Mouse (Mus musculus): ENCODE measurements around the gene Tead3.

DNA sequence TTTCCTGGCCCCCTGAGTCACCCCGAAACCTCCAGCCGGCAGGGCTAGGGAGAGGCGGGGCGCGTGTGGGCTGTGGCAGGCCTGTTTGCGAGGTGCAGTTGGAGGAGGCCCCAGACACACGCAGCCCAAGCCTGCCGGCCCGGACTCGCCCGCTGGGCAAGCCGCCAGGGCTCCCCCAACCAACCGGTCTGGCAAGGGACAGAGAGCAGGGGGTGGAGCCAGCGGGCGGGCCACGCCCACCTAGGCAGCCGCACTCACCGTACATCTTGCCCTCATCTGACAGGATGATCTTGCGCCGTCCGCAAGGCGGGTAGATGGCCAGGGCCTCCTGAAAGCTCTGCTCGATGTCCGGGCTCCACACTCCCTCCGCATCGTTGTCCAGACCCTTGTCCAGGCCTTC, 9.5 kb downstream of the Tead3 start:
- TF ChIP-seq CTCF (IDR thresholded peaks at IDR 0.05; ENCODE audit: extremely low read depth, insufficient read depth, low read length) (no peak), POLR2A (IDR thresholded peaks at IDR 0.05; ENCODE audit: extremely low read depth, insufficient read depth, low read length) (no peak)
